Mouse (Mus musculus) cerebellum, adult 2 months (tissue): ENCODE results near the gene Ide.

Experiments used
- CTCF ChIP-seq: fragments of 200-500 bp; IDR thresholded peaks from 2 replicates; pipeline ENCODE4 v1.5.1; 2011; ENCODE audit warnings: low read depth, mild to moderate bottlenecking, control low read depth, low read length, moderate library complexity, borderline replicate concordance; ENCODE audit not compliant: insufficient read depth
- POLR2A ChIP-seq: fragments of 200-500 bp; IDR thresholded peaks from 2 replicates; pipeline ENCODE4 v1.6.1; 2011; ENCODE audit warnings: low read length, control low read depth, borderline replicate concordance; ENCODE audit not compliant: insufficient read depth

- TF ChIP-seq CTCF, result no peak
- no peak for TF ChIP-seq POLR2A
Observed at GRCm38 (mm10) chr19:37237306-37237705, 100.3 kb downstream of the Ide start.
